25 mouse cellular contexts compared by ENCODE assay signal in genomic region chr14:123554936-123555335, GRCm38 (mm10).
DNase-seq lines count a peak whose midpoint lies in the region; ATAC-seq and TF ChIP-seq lines count a peak whose summit lies in the region.
"Had no signal": no experiment of that assay in that cellular context is flagged by ENCODE, and none has a peak within 500 bp of the region (broad histone marks: within the 10 kb centered on the region; RNA-seq: fewer than 3 reads in every experiment).

No protein-coding gene starts in this region.

- peak; percentile 40 to 51 for DNase-seq in layer of hippocampus, adult 18-20 months (ENCODE audit: low spot score in 2 of 2)
- no peak for DNase-seq in layer of hippocampus, adult 11-12 months (ENCODE audit: low spot score)
- peak; percentile 24 for DNase-seq in A20 (ENCODE audit: low read depth, low spot score)
- no peak for DNase-seq in heart, adult 18-20 months
- DNase-seq: adrenal gland, postnatal 36 days; B cell, adult 2 months; cerebellum, adult 18-20 months; gastrocnemius, postnatal 10 days; kidney, adult 9 months; kidney, postnatal 14 days; lung, adult 18-20 months; lung, postnatal 14 days had no signal

- no peak overlapping the region for H3K4me3 ChIP-seq in forebrain, embryonic 13.5 days
- no peak overlapping the region for H3K4me3 ChIP-seq in forebrain, embryonic 15.5 days
- H3K4me3 ChIP-seq in cortical plate, adult 2 months (ENCODE audit: insufficient read depth, low read length) = no peak overlapping the region
- H3K4me3 ChIP-seq: forebrain, embryonic 10.5 days; limb, embryonic 13.5 days; liver, embryonic 12.5 days; neural tube, embryonic 12.5 days had no signal

- peak; percentile 33; the same call in 1 of the 2 replicates for ATAC-seq in forebrain, embryonic 13.5 days
- ATAC-seq in forebrain, embryonic 15.5 days (replicated peaks) = no peak
- ATAC-seq: intestine, embryonic 16.5 days; liver, embryonic 12.5 days; Patski had no signal

- no peak overlapping the region for H3K27ac ChIP-seq in forebrain, embryonic 13.5 days
- no peak overlapping the region for H3K27ac ChIP-seq in forebrain, embryonic 15.5 days (replicated peaks)
- H3K27ac ChIP-seq in cortical plate, adult 2 months (ENCODE audit: insufficient read depth, low read length) = peak overlapping the region; percentile 29; the same call in 1 of the 2 replicates
- H3K27ac ChIP-seq: forebrain, embryonic 10.5 days; limb, embryonic 13.5 days; liver, embryonic 12.5 days; neural tube, embryonic 12.5 days had no signal

- no peak for TF ChIP-seq POLR2A in cortical plate, adult 2 months (IDR thresholded peaks at IDR 0.05; ENCODE audit: extremely low read depth, insufficient read depth, low read length)

- no peaks in the 10 kb centered on the region for H3K4me1 ChIP-seq in forebrain, embryonic 13.5 days
- H3K4me1 ChIP-seq in forebrain, embryonic 15.5 days = no peaks in the 10 kb centered on the region
- H3K4me1 ChIP-seq in cortical plate, adult 2 months (ENCODE audit: control insufficient read depth, insufficient read depth, low read length) = no peaks in the 10 kb centered on the region; the same call in 1 of the 2 replicates
- H3K4me1 ChIP-seq: limb, embryonic 13.5 days; liver, embryonic 12.5 days; neural tube, embryonic 12.5 days had no signal

- H3K36me3 ChIP-seq in forebrain, embryonic 13.5 days (ENCODE audit: poor library complexity, severe bottlenecking) = no peaks in the 10 kb centered on the region
- no peaks in the 10 kb centered on the region for H3K36me3 ChIP-seq in forebrain, embryonic 15.5 days
- H3K36me3 ChIP-seq: forebrain, embryonic 10.5 days; G1E; limb, embryonic 13.5 days; liver, embryonic 12.5 days; neural tube, embryonic 12.5 days had no signal

- H3K9me3 ChIP-seq in forebrain, embryonic 13.5 days (replicated peaks) = no peaks in the 10 kb centered on the region
- no peaks in the 10 kb centered on the region for H3K9me3 ChIP-seq in forebrain, embryonic 15.5 days
- H3K9me3 ChIP-seq: forebrain, embryonic 10.5 days; limb, embryonic 13.5 days; liver, embryonic 12.5 days; neural tube, embryonic 12.5 days had no signal

- no peak for TF ChIP-seq CTCF in cortical plate, adult 2 months (IDR thresholded peaks at IDR 0.05; ENCODE audit: extremely low read depth, insufficient read depth, low read length)

- WGBS in forebrain, embryonic 13.5 days = 47% methylated on average over 4 of the region's 4 CpGs
- WGBS in forebrain, embryonic 15.5 days = 46% methylated on average over 4 of the region's 4 CpGs

- H3K9ac ChIP-seq in forebrain, embryonic 13.5 days = no peak overlapping the region
- H3K9ac ChIP-seq in forebrain, embryonic 15.5 days (replicated peaks) = no peak overlapping the region
- H3K9ac ChIP-seq: limb, embryonic 13.5 days; liver, embryonic 12.5 days; neural tube, embryonic 12.5 days had no signal

- no peak overlapping the region for H3K4me2 ChIP-seq in forebrain, embryonic 13.5 days
- H3K4me2 ChIP-seq in forebrain, embryonic 15.5 days (replicated peaks) = no peak overlapping the region
- H3K4me2 ChIP-seq: heart, embryonic 11.5 days; limb, embryonic 13.5 days; liver, embryonic 12.5 days; midbrain, embryonic 11.5 days; neural tube, embryonic 12.5 days had no signal

- H3K27me3 ChIP-seq in forebrain, embryonic 13.5 days = no peaks in the 10 kb centered on the region
- H3K27me3 ChIP-seq in forebrain, embryonic 15.5 days = no peaks in the 10 kb centered on the region
- H3K27me3 ChIP-seq: CH12.LX; limb, embryonic 13.5 days; liver, embryonic 12.5 days; neural tube, embryonic 12.5 days had no signal

Comparison
In these comparisons a context has a peak if more than half of its experiments do, and no peak if none do; other contexts are left out.
1. DNase-seq: peak in layer of hippocampus, adult 18-20 months (2 of 2) and A20 (single experiment); none in layer of hippocampus, adult 11-12 months (single experiment) and heart, adult 18-20 months (0 of 2).